In the genomic region with DNA sequence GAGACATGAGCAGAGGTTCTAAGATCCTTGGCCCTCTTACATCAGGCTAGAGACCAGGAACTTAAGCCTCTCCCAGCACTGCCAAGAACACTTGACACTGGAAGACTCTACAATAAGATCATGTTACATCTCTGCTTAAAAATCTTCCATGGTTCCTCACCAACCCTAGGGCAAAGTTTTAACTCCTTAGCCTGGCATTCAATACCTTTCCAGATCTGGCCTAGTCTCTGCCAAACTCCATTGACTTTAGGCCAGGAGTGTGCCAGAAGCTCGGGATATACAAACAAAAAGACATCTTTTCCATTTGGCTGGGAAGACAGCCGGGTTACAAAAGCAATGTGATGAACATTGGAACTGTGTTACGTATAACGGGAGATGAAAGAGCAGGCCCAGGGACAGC, we compare ENCODE assay signal across 25 mouse cellular contexts. TPM values are rescaled to one million over a fixed set of nuclear protein-coding genes. Genes with fewer than 3 reads are reported as not detected.
DNase-seq lines count a peak whose midpoint lies in the region; ATAC-seq lines count a peak whose summit lies in the region.
"Had no signal": no experiment of that assay in that cellular context is flagged by ENCODE, and none has a peak within 500 bp of the region (broad histone marks: within the 10 kb centered on the region; RNA-seq: fewer than 3 reads in every experiment).

No protein-coding gene starts in this region.

- no peaks in the 10 kb centered on the region for H3K27me3 ChIP-seq in midbrain, embryonic 11.5 days (ENCODE audit: control insufficient read depth, insufficient read depth, low read length)
- no peaks in the 10 kb centered on the region for H3K27me3 ChIP-seq in midbrain, embryonic 14.5 days (ENCODE audit: control insufficient read depth, insufficient read depth, low read length)
- H3K27me3 ChIP-seq in intestine, embryonic 15.5 days (replicated peaks), result no peaks in the 10 kb centered on the region
- H3K27me3 ChIP-seq: hindbrain, embryonic 15.5 days; liver, embryonic 12.5 days; midbrain, embryonic 13.5 days; stomach, embryonic 15.5 days had no signal

- H3K9me3 ChIP-seq in midbrain, embryonic 11.5 days (ENCODE audit: control insufficient read depth, low read length), result no peaks in the 10 kb centered on the region
- no peaks in the 10 kb centered on the region for H3K9me3 ChIP-seq in midbrain, embryonic 14.5 days (ENCODE audit: control insufficient read depth, low read length)
- no peaks in the 10 kb centered on the region for H3K9me3 ChIP-seq in intestine, embryonic 15.5 days
- H3K9me3 ChIP-seq: hindbrain, embryonic 15.5 days; midbrain, embryonic 13.5 days; stomach, embryonic 15.5 days had no signal

- H3K4me2 ChIP-seq in midbrain, embryonic 11.5 days, result no peak overlapping the region
- H3K4me2 ChIP-seq in midbrain, embryonic 14.5 days (ENCODE audit: low read length), result no peak overlapping the region
- no peak overlapping the region for H3K4me2 ChIP-seq in intestine, embryonic 15.5 days (replicated peaks)
- H3K4me2 ChIP-seq: hindbrain, embryonic 15.5 days; liver, embryonic 12.5 days; lung, embryonic 14.5 days; midbrain, embryonic 13.5 days; stomach, embryonic 15.5 days had no signal

- H3K9ac ChIP-seq in midbrain, embryonic 11.5 days (ENCODE audit: low read length), result no peak overlapping the region
- H3K9ac ChIP-seq in midbrain, embryonic 14.5 days (replicated peaks; ENCODE audit: low read length), result no peak overlapping the region
- no peak overlapping the region for H3K9ac ChIP-seq in intestine, embryonic 15.5 days
- H3K9ac ChIP-seq: hindbrain, embryonic 15.5 days; liver, embryonic 12.5 days; lung, embryonic 14.5 days; midbrain, embryonic 13.5 days; stomach, embryonic 15.5 days had no signal

- 88% methylated on average over 4 of the region's 4 CpGs for WGBS in midbrain, embryonic 11.5 days
- 81% methylated on average over 4 of the region's 4 CpGs for WGBS in midbrain, embryonic 14.5 days
- 69% methylated on average over 4 of the region's 4 CpGs for WGBS in intestine, embryonic 15.5 days

- ATAC-seq in midbrain, embryonic 11.5 days (ENCODE audit: low FRiP score), result no peak
- ATAC-seq in midbrain, embryonic 14.5 days (ENCODE audit: low FRiP score, low TSS enrichment), result no peak
- ATAC-seq in intestine, embryonic 15.5 days, result no peak
- ATAC-seq: forebrain, embryonic 16.5 days; intestine, postnatal 0 days; liver, embryonic 12.5 days; midbrain, embryonic 13.5 days had no signal

- no peak overlapping the region for H3K4me3 ChIP-seq in midbrain, embryonic 11.5 days (ENCODE audit: low read depth, low read length)
- H3K4me3 ChIP-seq in midbrain, embryonic 14.5 days (replicated peaks; ENCODE audit: low read depth, low read length), result no peak overlapping the region
- H3K4me3 ChIP-seq in intestine, embryonic 15.5 days (replicated peaks), result no peak overlapping the region
- H3K4me3 ChIP-seq: hindbrain, embryonic 15.5 days; liver, embryonic 12.5 days; midbrain, embryonic 13.5 days; stomach, embryonic 15.5 days had no signal

- no peak overlapping the region for H3K27ac ChIP-seq in midbrain, embryonic 11.5 days (ENCODE audit: low read depth, low read length)
- no peak overlapping the region for H3K27ac ChIP-seq in midbrain, embryonic 14.5 days (replicated peaks; ENCODE audit: low read depth, low read length)
- H3K27ac ChIP-seq in intestine, embryonic 15.5 days, result no peak overlapping the region
- H3K27ac ChIP-seq: hindbrain, embryonic 15.5 days; kidney, postnatal 0 days; liver, embryonic 12.5 days; macrophage; midbrain, embryonic 13.5 days; stomach, embryonic 15.5 days had no signal

- DNase-seq in gastrocnemius, adult 18-20 months (ENCODE audit: low spot score), result peak; percentile 52
- DNase-seq in gastrocnemius, postnatal 25 days, result no peak
- peak; percentile 71 for DNase-seq in midbrain, embryonic 11.5 days (ENCODE audit: low spot score, missing footprints)
- DNase-seq in midbrain, embryonic 14.5 days, result no peak
- DNase-seq in fat pad, adult 2 months (ENCODE audit: extremely low read depth, low read depth, low spot score), result peak; percentile 98
- DNase-seq in spleen, postnatal 10 days (ENCODE audit: low spot score in 2 of 2), result no peak
- DNase-seq: adrenal gland, adult 2 months; cerebellum, adult 9-11 months; heart, adult 18-20 months; heart, postnatal 36 days; layer of hippocampus, postnatal 36 days; lung, embryonic 14.5 days; right cerebral cortex, postnatal 25 days; thymus, adult 18-20 months had no signal

- H3K36me3 ChIP-seq in midbrain, embryonic 11.5 days (ENCODE audit: control insufficient read depth, insufficient read depth, low read length), result no peaks in the 10 kb centered on the region
- no peaks in the 10 kb centered on the region for H3K36me3 ChIP-seq in midbrain, embryonic 14.5 days (ENCODE audit: control insufficient read depth, insufficient read depth, low read length)
- H3K36me3 ChIP-seq in intestine, embryonic 15.5 days, result no peaks in the 10 kb centered on the region
- H3K36me3 ChIP-seq: midbrain, embryonic 13.5 days; stomach, embryonic 15.5 days had no signal

- H3K4me1 ChIP-seq in midbrain, embryonic 11.5 days (ENCODE audit: control insufficient read depth, insufficient read depth, low read length), result peaks cover under 1% of the 10 kb centered on the region
- H3K4me1 ChIP-seq in midbrain, embryonic 14.5 days (ENCODE audit: control insufficient read depth, insufficient read depth, low read length), result peaks cover 7% of the 10 kb centered on the region
- H3K4me1 ChIP-seq in intestine, embryonic 15.5 days (replicated peaks), result peaks cover 4% of the 10 kb centered on the region; the same call in 1 of the 2 replicates

RNA-seq across cellular contexts. Expression of a gene that starts 6.9 kb away (rescaled TPM):
- 10 to 100 TPM; 64.7 TPM for total RNA-seq in gastrocnemius, adult 18-20 months (2021)
- 10 to 100 TPM; 38.9 to 45.0 TPM for total RNA-seq in gastrocnemius, postnatal 25 days (2021)
- polyA plus RNA-seq in midbrain, embryonic 11.5 days (2014; fragmentation: Nextera tagmentation; extraction: Ambion mirVana), result 2.4 TPM in 2 replicates
- 4.8 and 7.7 TPM in 2 replicates for polyA plus RNA-seq in midbrain, embryonic 14.5 days (2014; fragmentation: Nextera tagmentation; extraction: Ambion mirVana)
- polyA plus RNA-seq in intestine, embryonic 15.5 days (2015; fragmentation: Nextera tagmentation; extraction: Ambion mirVana), result 1.0 and 1.2 TPM in 2 replicates

RNA-seq across cellular contexts. Expression of a gene that starts 28.8 kb away (rescaled TPM):
- 1 to 10 TPM; 5.2 to 5.9 TPM for total RNA-seq in gastrocnemius, adult 18-20 months (2021)
- 1 to 10 TPM; 4.9 to 6.4 TPM for total RNA-seq in gastrocnemius, postnatal 25 days (2021)
- 12.6 and 15.0 TPM in 2 replicates for polyA plus RNA-seq in midbrain, embryonic 11.5 days (2014; fragmentation: Nextera tagmentation; extraction: Ambion mirVana)
- 10.9 and 13.2 TPM in 2 replicates for polyA plus RNA-seq in midbrain, embryonic 14.5 days (2014; fragmentation: Nextera tagmentation; extraction: Ambion mirVana)
- polyA plus RNA-seq in intestine, embryonic 15.5 days (2015; fragmentation: Nextera tagmentation; extraction: Ambion mirVana), result 13.3 and 13.4 TPM in 2 replicates

RNA-seq across cellular contexts. Expression of a gene that starts 34.4 kb away (rescaled TPM):
- total RNA-seq in gastrocnemius, adult 18-20 months (2021), result 100 to 1,000 TPM; 150 to 167 TPM
- total RNA-seq in gastrocnemius, postnatal 25 days (2021), result 100 to 1,000 TPM; 128 TPM
- 477 and 517 TPM in 2 replicates for polyA plus RNA-seq in midbrain, embryonic 11.5 days (2014; fragmentation: Nextera tagmentation; extraction: Ambion mirVana)
- polyA plus RNA-seq in midbrain, embryonic 14.5 days (2014; fragmentation: Nextera tagmentation; extraction: Ambion mirVana), result 456 and 503 TPM in 2 replicates
- 426 and 480 TPM in 2 replicates for polyA plus RNA-seq in intestine, embryonic 15.5 days (2015; fragmentation: Nextera tagmentation; extraction: Ambion mirVana)

RNA-seq across cellular contexts. Expression of a gene that starts 37.3 kb away (rescaled TPM):
- total RNA-seq in gastrocnemius, adult 18-20 months (2021), result 1 to 10 TPM in 1 of 2 experiments, under 1 TPM in 1; 0.96 to 2.3 TPM
- 1 to 10 TPM; 2.4 to 3.3 TPM for total RNA-seq in gastrocnemius, postnatal 25 days (2021)
- 13.4 and 16.1 TPM in 2 replicates for polyA plus RNA-seq in midbrain, embryonic 11.5 days (2014; fragmentation: Nextera tagmentation; extraction: Ambion mirVana)
- polyA plus RNA-seq in midbrain, embryonic 14.5 days (2014; fragmentation: Nextera tagmentation; extraction: Ambion mirVana), result 25.5 and 31.2 TPM in 2 replicates
- polyA plus RNA-seq in intestine, embryonic 15.5 days (2015; fragmentation: Nextera tagmentation; extraction: Ambion mirVana), result 12.7 and 12.8 TPM in 2 replicates

RNA-seq across cellular contexts. Expression of a gene that starts 38.1 kb away (rescaled TPM):
- not detected for total RNA-seq in gastrocnemius, adult 18-20 months (2021)
- total RNA-seq in gastrocnemius, postnatal 25 days (2021), result not detected
- 0.47 and 0.78 TPM in 2 replicates for polyA plus RNA-seq in midbrain, embryonic 11.5 days (2014; fragmentation: Nextera tagmentation; extraction: Ambion mirVana)
- polyA plus RNA-seq in midbrain, embryonic 14.5 days (2014; fragmentation: Nextera tagmentation; extraction: Ambion mirVana), result not detected in 2 replicates
- polyA plus RNA-seq in intestine, embryonic 15.5 days (2015; fragmentation: Nextera tagmentation; extraction: Ambion mirVana), result 0.24 TPM in 1 of 2 replicates, not detected in the other
- total RNA-seq: heart, adult 18-20 months; heart, postnatal 36 days had no signal
- polyA plus RNA-seq: adrenal gland, adult 2 months; heart, embryonic 14.5 days; intestine, postnatal 0 days; kidney, postnatal 0 days; liver, embryonic 12.5 days; lung, embryonic 14.5 days; macrophage; spleen, adult 2 months had no signal

Comparison
In these comparisons a context has a peak if more than half of its experiments do, and no peak if none do; other contexts are left out.
1. DNase-seq: peak in gastrocnemius, adult 18-20 months (single experiment), midbrain, embryonic 11.5 days (single experiment) and fat pad, adult 2 months (single experiment); none in gastrocnemius, postnatal 25 days (single experiment), midbrain, embryonic 14.5 days (single experiment) and spleen, postnatal 10 days (0 of 2).